Mouse (Mus musculus) liver, embryonic 18 days (tissue): ENCODE measurements around the gene Arid2. TPM values are rescaled to one million over a fixed set of nuclear protein-coding genes. Genes with fewer than 3 reads are reported as not detected.

Source experiments
- polyA plus RNA-seq: library from polyadenylated mRNA; depleted of rRNA; stranded (reverse); fragments of >200 nt; gene quantifications from 2 replicates; pipeline ENCODE4 v1.2.3, GENCODE M21; 2012; rRNA removed

The Arid2 gene
- polyA plus RNA-seq: 5.8 and 6.4 TPM in 2 replicates

DNA sequence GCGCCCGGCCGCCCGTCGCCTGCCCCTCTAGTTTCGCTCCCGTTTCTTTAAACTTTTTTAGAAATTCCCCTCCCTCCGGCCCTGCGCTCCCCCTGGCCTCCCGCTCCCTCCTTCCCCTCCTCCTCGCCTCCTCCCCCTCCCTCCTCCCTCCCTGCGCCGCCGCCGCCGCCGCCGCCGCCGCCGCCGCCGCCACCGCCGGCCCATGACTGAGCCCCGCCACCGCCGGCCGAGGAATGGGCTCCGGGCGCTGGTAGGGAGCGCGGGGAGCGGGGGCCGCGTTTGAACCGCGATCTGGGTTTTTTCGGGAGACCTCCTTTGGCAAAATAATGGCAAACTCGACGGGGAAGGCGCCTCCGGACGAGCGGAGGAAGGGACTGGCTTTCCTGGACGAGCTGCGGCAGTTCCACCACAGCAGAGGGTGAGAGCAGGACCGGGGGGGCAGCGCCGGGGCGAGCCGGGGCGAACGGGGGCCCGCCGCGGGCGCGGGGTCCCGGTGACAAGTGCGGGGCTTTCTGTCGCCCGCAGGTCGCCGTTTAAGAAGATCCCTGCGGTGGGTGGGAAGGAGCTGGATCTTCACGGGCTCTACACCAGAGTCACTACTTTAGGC is at the start of gene Arid2:
Gene Arid2 (plus strand): TSS at position 150 of the 607 bp plus-strand sequence.

Other genes with a start within 250 kb of the Arid2 start
- gene Scaf11, start 173.3 kb downstream of the Arid2 start, polyA plus RNA-seq: 15.2 and 18.1 TPM in 2 replicates